Mouse (Mus musculus): ENCODE results near the gene Btd. TPM values are rescaled to one million over a fixed set of nuclear protein-coding genes. Genes with fewer than 3 reads are reported as not detected.

The Btd gene
- polyA plus RNA-seq, 1 experiment from 2014 or later = 17.8 TPM

DNA sequence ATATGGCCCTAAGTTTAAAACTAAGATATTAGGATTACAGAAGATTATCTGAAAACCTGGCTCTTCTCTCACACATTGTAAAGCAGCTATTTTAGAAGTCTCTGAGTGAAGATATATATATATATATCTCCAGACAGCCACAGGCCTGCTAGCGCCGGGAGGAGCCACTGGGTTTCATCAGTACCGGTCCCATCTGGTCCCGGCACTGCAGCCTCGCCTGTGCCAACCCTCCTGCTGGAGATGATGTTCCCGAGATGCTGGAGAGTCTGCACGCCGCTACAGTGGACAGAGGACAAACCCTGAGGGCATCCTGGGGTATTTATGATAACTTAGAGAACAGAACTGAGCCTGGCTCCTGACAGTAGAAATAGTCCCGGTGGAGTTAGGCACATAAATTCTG lies 23.6 kb upstream of the Btd start:
- Histone ChIP-seq H3K4me1 (replicated peaks) (no peaks in the 10 kb centered on the region), H3K4me3 (no peak overlapping the region), H3K27me3 (no peaks in the 10 kb centered on the region), H3K27ac (replicated peaks) (no peak overlapping the region), H3K4me2 (no peak overlapping the region), H3K36me3 (no peaks in the 10 kb centered on the region), H3K9ac (no peak overlapping the region), H3K9me3 (no peaks in the 10 kb centered on the region)
- no peak for ATAC-seq (ENCODE audit: low read depth)
- WGBS = 85% methylated on average over 9 of the region's 9 CpGs

DNA sequence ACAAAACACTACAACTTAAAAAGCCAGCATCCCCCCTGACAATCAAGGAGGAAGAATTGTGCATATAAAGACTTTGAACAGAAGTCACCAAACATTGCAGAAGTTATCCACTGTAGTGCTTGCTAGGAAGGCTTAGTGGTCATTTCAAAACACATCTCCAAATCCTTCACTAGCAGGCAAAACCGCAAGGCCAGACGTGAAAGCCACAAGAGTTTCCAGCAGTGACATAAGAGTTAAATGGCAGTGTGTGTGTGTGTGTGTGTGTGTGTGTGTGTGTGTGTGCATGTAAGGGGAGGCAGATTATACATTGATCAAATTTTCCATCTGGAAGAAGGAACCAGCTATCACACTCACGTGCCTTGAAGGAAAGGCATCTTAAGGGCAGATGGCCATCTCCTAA lies 22.8 kb upstream of the Btd start:
- no peak for ATAC-seq (ENCODE audit: low read depth)
- H3K9me3 ChIP-seq = no peaks in the 10 kb centered on the region
- no peaks in the 10 kb centered on the region for H3K36me3 ChIP-seq
- WGBS = 88% methylated on average over 3 of the region's 3 CpGs
- no peaks in the 10 kb centered on the region for H3K4me1 ChIP-seq (replicated peaks)
- no peak overlapping the region for H3K4me2 ChIP-seq
- no peak overlapping the region for H3K27ac ChIP-seq (replicated peaks)
- no peaks in the 10 kb centered on the region for H3K27me3 ChIP-seq
- H3K9ac ChIP-seq = no peak overlapping the region
- no peak overlapping the region for H3K4me3 ChIP-seq

DNA sequence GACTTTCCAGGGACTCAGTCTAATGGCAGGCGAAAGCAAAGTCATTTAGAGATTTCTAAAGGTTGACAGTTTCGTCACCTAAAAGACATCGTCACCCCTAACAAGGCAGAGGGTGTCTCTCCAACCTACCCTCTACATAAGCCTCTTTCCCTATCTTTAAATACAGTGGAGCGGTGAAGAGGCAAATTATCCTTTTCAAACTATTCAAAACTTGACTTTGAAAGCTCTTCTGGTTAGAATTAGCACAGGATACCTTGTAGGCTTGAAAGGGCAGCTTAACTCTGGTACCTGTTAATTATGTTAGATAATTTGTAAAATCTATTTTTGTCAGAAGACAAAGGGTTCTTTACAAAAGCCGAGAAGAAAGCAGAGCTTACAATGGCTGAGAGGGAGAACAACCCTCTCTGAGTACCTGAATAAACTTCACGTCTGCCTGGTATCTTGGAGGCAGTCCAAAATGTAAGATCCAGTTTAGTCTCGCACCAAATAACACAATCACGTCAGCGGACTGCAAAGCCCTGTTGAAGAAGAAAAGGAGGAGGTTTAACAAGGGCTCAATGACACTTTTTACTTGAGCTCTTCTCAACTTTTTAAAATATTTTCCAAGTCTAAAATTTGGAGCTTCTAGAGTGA lies 20.1 kb upstream of the Btd start:
- H3K36me3 ChIP-seq = no peaks in the 10 kb centered on the region
- no peak for ATAC-seq (ENCODE audit: low read depth)
- H3K9ac ChIP-seq = no peak overlapping the region
- no peaks in the 10 kb centered on the region for H3K27me3 ChIP-seq
- 74% methylated on average over 9 of the region's 9 CpGs for WGBS
- H3K4me1 ChIP-seq (replicated peaks) = no peaks in the 10 kb centered on the region
- no peak overlapping the region for H3K27ac ChIP-seq (replicated peaks)
- no peaks in the 10 kb centered on the region for H3K9me3 ChIP-seq
- H3K4me3 ChIP-seq = no peak overlapping the region
- H3K4me2 ChIP-seq = no peak overlapping the region

DNA sequence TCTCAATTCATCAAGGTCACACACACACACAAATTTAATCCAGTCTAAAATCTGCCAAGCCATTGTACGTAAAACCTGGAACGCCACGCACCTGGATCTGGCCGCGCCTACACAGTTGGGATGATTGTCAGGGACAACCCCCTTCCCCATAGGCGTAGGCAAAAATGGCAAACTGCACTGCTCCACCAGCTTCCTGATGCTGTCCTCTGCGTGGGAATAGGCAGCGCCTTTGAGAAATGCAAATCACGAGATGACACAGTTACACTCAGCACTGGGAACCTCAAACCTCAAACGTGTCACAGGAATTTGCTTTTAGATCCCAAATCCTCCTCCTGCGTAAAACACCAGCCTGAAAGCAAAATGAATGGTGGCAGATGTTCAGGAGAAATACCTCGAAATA lies 18.1 kb upstream of the Btd start:
- Histone ChIP-seq H3K4me1 (replicated peaks) (no peaks in the 10 kb centered on the region), H3K27ac (replicated peaks) (no peak overlapping the region), H3K36me3 (no peaks in the 10 kb centered on the region), H3K4me2 (no peak overlapping the region), H3K4me3 (no peak overlapping the region), H3K9ac (no peak overlapping the region), H3K9me3 (no peaks in the 10 kb centered on the region), H3K27me3 (no peaks in the 10 kb centered on the region)
- WGBS = 88% methylated on average over 12 of the region's 12 CpGs
- ATAC-seq (ENCODE audit: low read depth) = no peak

DNA sequence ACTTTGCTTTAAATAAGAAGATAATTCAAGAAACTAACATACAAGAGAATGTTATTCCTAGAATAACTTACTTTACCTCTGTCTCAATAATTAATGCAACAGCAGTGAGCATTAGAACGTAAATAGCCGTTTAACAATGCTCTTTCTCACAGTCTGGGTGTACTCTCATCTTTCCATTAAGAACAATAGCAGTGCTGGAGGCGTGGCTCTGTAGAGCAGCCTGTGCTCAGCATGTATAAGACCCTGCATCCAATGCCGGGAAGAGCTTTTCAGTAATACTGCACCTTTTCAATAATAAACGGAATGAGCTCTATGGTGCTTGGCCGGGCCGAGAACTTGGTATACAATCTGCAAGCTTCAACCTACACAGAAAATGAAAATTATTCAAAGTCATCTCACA lies 10.2 kb upstream of the Btd start:
- WGBS = 40% methylated on average over 7 of the region's 7 CpGs
- H3K9me3 ChIP-seq = no peaks in the 10 kb centered on the region
- no peaks in the 10 kb centered on the region for H3K36me3 ChIP-seq
- H3K4me1 ChIP-seq (replicated peaks) = no peaks in the 10 kb centered on the region
- H3K27ac ChIP-seq (replicated peaks) = no peak overlapping the region
- no peak overlapping the region for H3K4me2 ChIP-seq
- no peak overlapping the region for H3K4me3 ChIP-seq
- H3K27me3 ChIP-seq = no peaks in the 10 kb centered on the region
- no peak for ATAC-seq (ENCODE audit: low read depth)
- no peak overlapping the region for H3K9ac ChIP-seq

DNA sequence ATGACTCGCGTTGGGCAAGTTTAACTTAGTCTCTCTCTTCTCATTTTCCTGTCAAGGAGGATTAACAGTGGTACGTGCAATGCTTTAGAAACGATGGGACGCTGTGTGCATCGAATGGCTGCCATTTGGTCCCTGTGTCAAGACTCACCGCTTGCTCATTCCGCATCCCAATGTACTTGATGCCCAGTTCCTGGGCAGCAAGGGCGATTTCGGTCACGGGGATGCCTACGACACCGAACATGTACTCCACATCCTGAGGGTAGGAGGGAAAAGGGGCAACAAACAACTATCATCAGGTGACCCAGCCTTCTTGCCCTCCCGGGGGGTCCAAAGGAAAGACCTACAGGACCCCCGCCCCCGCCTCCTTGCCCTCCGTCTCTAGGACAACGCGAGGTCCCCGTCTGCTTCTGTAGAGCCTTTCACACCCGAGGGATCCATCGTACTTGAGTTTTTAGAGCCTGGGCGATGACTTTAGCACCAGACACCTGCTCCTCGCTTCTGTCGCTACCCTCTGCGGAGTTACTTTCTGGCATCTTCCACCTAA lies 410 bp upstream of the Btd start, which contains the start of gene Gm49387:
Gene Gm49387 (minus strand): TSS at position 533 of the 544 bp plus-strand sequence.
- no peaks in the 10 kb centered on the region for H3K36me3 ChIP-seq
- peaks cover 19% of the 10 kb centered on the region for H3K4me1 ChIP-seq (replicated peaks)
- peak within 1 kb of the TSS; percentile 73 for H3K9ac ChIP-seq
- H3K4me2 ChIP-seq = peak within 1 kb of the TSS; percentile 93
- H3K27ac ChIP-seq (replicated peaks) = peak within 1 kb of the TSS; percentile 75
- no peaks in the 10 kb centered on the region for H3K27me3 ChIP-seq
- WGBS = 3% methylated on average over 26 of the region's 26 CpGs
- H3K9me3 ChIP-seq = no peaks in the 10 kb centered on the region
- H3K4me3 ChIP-seq = peak within 1 kb of the TSS; percentile 54
- no peak; the same call in 1 of the 2 replicates for ATAC-seq (ENCODE audit: low read depth)

DNA sequence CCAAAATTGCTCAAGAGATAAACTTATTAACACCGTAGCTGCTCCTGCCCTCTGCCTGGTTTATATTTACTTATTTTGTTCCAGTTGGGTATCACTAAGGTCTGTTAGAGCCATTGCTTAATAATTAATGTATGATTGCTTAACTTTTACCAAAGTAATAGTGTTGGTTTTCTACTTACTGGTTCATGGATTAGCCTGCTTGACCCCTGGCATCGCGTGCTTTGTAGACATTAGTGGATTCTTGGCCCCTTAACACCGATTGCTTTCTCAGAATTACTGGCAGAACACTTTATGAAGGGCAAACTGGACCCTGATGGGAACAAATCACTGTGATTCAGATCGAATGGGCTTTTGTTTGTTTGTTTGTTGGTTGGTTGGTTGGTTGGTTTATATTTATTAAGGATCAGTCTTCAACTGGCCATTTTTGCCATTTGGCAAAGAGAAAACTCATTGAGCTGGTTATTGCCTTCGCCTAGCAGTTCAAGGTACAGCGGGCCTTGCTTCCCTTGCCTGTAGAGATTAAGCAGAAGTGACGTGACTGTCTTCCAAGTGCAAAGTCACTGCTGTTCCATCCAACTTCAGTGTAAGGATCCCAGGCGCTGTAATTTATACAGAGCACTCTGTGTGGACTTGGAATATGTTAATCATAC lies 803 bp downstream of the Btd start:
- H3K27ac ChIP-seq (replicated peaks) = 0 out of 2 replicates have a peak overlapping the region, but pooled peaks have one; percentile 75
- no peaks in the 10 kb centered on the region for H3K36me3 ChIP-seq
- ATAC-seq (ENCODE audit: low read depth) = no peak
- WGBS = 78% methylated on average over 9 of the region's 9 CpGs
- no peaks in the 10 kb centered on the region for H3K27me3 ChIP-seq
- peak overlapping the region; percentile 73 for H3K9ac ChIP-seq
- no peaks in the 10 kb centered on the region for H3K9me3 ChIP-seq
- H3K4me1 ChIP-seq (replicated peaks) = peaks cover 19% of the 10 kb centered on the region
- H3K4me3 ChIP-seq = peak overlapping the region; percentile 54
- H3K4me2 ChIP-seq = peak overlapping the region; percentile 93

DNA sequence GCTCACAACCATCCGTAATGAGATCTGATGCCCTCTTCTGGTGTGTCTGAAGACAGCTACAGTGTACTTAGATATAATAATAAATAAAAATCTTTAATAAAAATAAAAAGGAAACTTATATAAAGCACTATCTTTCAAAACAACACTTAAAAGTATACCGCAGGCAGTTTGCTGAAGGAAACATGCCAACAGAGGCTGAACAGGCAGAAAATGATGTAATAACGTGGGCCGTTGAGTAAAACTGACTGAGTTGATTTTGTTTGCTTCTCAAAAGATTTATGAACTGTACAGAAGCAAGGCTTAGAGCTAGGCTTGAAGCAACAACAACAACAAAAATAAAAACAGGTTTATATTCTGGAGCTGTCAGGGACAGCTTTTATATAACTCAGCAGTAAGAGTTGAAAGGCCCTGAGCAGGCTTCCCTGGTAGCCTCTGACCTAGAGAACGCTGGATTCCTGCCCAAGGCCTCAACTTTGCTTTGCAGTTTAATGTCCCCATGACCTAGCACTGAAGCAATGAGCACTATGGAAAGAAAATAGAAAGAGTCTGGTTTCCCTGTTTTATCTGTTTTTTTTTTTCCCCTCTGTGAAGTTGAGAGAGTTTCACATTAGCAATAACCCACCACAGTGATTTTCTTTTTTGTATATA lies 3.5 kb downstream of the Btd start:
- Histone ChIP-seq H3K9me3 (no peaks in the 10 kb centered on the region), H3K27me3 (no peaks in the 10 kb centered on the region), H3K36me3 (no peaks in the 10 kb centered on the region), H3K9ac (no peak overlapping the region), H3K4me3 (no peak overlapping the region), H3K27ac (replicated peaks) (no peak overlapping the region), H3K4me1 (replicated peaks) (peaks cover 19% of the 10 kb centered on the region), H3K4me2 (no peak overlapping the region)
- ATAC-seq (ENCODE audit: low read depth) = no peak
- 91% methylated on average over 5 of the region's 5 CpGs for WGBS

DNA sequence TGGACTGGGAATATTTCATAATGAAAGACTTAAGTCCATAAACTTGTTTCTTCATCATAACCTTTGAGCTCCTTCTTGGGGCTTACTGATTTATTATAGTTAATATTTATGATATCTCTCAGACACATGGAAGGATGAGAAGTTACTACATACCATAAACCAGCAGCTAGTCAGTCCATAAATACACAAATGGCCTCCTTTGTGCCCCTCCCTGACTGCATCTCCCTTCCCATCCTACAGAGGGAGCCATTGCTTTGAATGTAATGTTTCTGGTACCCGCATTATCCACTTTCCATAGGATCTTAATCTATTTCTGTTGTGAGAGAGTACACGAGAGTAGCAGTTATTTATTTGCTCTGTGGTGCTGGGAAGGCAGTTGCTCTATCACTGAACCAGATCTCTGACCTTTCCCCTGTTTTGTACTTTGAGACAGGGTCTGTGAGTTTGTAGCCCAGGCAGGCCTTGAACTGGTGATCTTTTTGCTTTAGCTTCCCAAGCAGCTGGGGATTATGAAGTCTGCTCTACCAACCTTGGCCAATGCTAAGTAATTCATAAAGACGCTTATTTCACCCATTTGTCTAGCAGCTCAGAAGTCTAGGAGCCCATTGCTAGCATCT lies 4.2 kb downstream of the Btd start:
- no peak overlapping the region for H3K27ac ChIP-seq (replicated peaks)
- H3K36me3 ChIP-seq = no peaks in the 10 kb centered on the region
- H3K27me3 ChIP-seq = no peaks in the 10 kb centered on the region
- no peak for ATAC-seq (ENCODE audit: low read depth)
- no peak overlapping the region for H3K4me3 ChIP-seq
- WGBS = 80% methylated on average over 3 of the region's 3 CpGs
- H3K9me3 ChIP-seq = no peaks in the 10 kb centered on the region
- H3K9ac ChIP-seq = no peak overlapping the region
- peaks cover 16% of the 10 kb centered on the region for H3K4me1 ChIP-seq (replicated peaks)
- no peak overlapping the region for H3K4me2 ChIP-seq

DNA sequence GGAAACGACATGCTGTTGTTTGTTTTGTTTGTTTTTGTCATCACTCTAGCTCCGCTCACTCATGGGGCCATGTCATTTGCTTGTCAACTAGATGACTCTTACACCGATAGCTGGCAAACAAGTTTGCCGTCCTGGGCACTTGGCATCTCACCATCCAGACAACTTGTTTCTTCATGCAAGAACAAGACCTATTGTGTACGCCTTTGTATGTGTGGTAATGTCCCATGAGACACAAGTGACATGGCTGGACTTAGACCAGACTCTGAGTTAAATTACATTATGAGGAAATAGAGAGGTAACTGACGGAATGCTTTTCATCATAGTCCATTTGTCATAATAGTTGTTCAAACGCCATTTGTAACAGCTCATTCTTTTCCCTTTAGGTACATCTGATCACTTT lies 5.1 kb downstream of the Btd start:
- no peak overlapping the region for H3K9ac ChIP-seq
- H3K4me2 ChIP-seq = no peak overlapping the region
- H3K9me3 ChIP-seq = 0 out of 2 replicates have a peak, but pooled peaks cover 4% of the 10 kb centered on the region
- no peaks in the 10 kb centered on the region for H3K27me3 ChIP-seq
- H3K36me3 ChIP-seq = no peaks in the 10 kb centered on the region
- no peak for ATAC-seq (ENCODE audit: low read depth)
- 92% methylated on average over 7 of the region's 7 CpGs for WGBS
- H3K27ac ChIP-seq (replicated peaks) = no peak overlapping the region
- H3K4me3 ChIP-seq = no peak overlapping the region
- peaks cover 10% of the 10 kb centered on the region for H3K4me1 ChIP-seq (replicated peaks)

DNA sequence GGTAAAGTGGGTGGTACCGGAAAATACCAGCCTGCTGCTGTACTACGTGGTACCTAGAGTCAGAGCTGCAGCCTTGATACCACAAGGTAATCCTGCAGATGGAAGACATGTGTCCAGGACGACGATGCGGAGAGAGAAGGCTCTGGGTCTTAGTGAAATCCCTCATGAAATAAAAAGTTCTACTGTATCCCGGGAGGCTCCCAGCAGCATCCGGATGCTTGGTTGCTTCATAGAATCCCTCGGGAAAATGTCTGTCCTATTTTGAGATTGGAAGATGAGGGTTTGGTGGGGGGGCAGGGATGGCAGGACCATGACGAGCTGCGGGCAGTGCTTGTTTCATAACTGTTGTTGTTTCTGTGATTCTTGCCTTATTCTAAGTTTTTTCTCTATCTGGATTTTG lies 7.2 kb downstream of the Btd start:
- no peak overlapping the region for H3K9ac ChIP-seq
- no peak overlapping the region for H3K4me3 ChIP-seq
- ATAC-seq (ENCODE audit: low read depth) = no peak
- H3K27me3 ChIP-seq = no peaks in the 10 kb centered on the region
- H3K9me3 ChIP-seq = 0 out of 2 replicates have a peak, but pooled peaks cover 4% of the 10 kb centered on the region
- H3K27ac ChIP-seq (replicated peaks) = no peak overlapping the region
- 81% methylated on average over 10 of the region's 10 CpGs for WGBS
- H3K4me1 ChIP-seq (replicated peaks) = no peaks in the 10 kb centered on the region
- no peaks in the 10 kb centered on the region for H3K36me3 ChIP-seq
- H3K4me2 ChIP-seq = no peak overlapping the region

DNA sequence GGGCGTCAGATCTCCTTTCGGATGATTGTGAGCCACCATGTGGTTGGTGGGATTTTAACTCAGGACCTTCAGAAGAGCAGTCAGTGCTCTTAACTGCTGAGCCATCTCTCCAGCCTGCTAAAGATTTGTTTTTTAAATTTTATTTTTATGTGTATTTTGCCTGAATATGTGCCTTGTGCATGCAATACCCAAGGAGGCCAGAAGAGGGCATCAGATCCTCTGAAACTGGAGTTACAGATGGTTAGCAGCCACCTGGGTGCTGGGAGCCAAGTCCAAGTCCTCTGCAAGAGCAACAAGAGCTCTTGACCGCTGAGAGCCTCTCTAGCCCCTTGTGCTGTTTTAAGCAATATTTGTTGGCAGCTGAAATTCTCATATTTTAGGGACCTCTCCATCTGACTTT lies 9.5 kb downstream of the Btd start:
- ATAC-seq (ENCODE audit: low read depth) = no peak

More for the DNA sequence above, 9.5 kb downstream of the Btd start:
- Histone ChIP-seq H3K4me1 (replicated peaks) (no peaks in the 10 kb centered on the region), H3K27ac (replicated peaks) (no peak overlapping the region), H3K9ac (no peak overlapping the region), H3K9me3 (0 out of 2 replicates have a peak, but pooled peaks cover 4% of the 10 kb centered on the region), H3K4me3 (no peak overlapping the region), H3K36me3 (no peaks in the 10 kb centered on the region), H3K4me2 (no peak overlapping the region), H3K27me3 (no peaks in the 10 kb centered on the region)
- 99% methylated on average over 3 of the region's 3 CpGs for WGBS

All from neural tube, embryonic 13.5 days (tissue).